Mouse (Mus musculus) MEL (cell line): ENCODE data around the gene Gm42420. TPM values are rescaled to one million over a fixed set of nuclear protein-coding genes. Genes with fewer than 3 reads are reported as not detected.

Experiments
- DNase-seq: peaks from one replicate; pipeline ENCODE4 v3.0.0; 2011; ENCODE audit warnings: low read depth, low spot score
- H3K27ac ChIP-seq: 2 replicates; pipeline ENCODE4 v1.5.1; 2012; ENCODE audit warnings: low read depth, mild to moderate bottlenecking, control low read depth, low read length, moderate library complexity; ENCODE audit not compliant: control insufficient read depth
- H3K27me3 ChIP-seq, 2 experiments: fragments of 150-350 bp in 1 of 2; sonication (generic) in 1 of 2; 2 replicates each; pipeline ENCODE4 v1.6.1; 2012; ENCODE audit warnings: low read length in 2 of 2, mild to moderate bottlenecking in 2 of 2, improper control_type of control experiment in 1 of 2, moderate library complexity in 1 of 2; ENCODE audit not compliant: insufficient read depth in 2 of 2, control insufficient read depth in 1 of 2
- H3K36me3 ChIP-seq, 2 experiments: 2 replicates each; pipeline ENCODE4 v1.6.1; 2012 to 2014; ENCODE audit warnings: low read length in 2 of 2, improper control_type of control experiment in 1 of 2, inconsistent platforms in 1 of 2, mild to moderate bottlenecking in 1 of 2; ENCODE audit not compliant: insufficient read depth in 2 of 2, control insufficient read depth in 1 of 2
- H3K4me1 ChIP-seq, 2 experiments: fragments of 150-350 bp in 1 of 2; sonication (generic) in 1 of 2; 2 replicates each; pipeline ENCODE4 v1.6.1; 2012; ENCODE audit warnings: low read length in 2 of 2, improper control_type of control experiment in 1 of 2, mild to moderate bottlenecking in 1 of 2; ENCODE audit not compliant: insufficient read depth in 2 of 2, control insufficient read depth in 1 of 2
- H3K4me3 ChIP-seq, 2 experiments: fragments of 150-350 bp in 1 of 2; sonication (generic) in 1 of 2; 2 replicates each; pipeline ENCODE4 v1.5.1; 2012; ENCODE audit warnings: low read depth in 2 of 2, low read length in 2 of 2, mild to moderate bottlenecking in 2 of 2, moderate library complexity in 2 of 2, control low read depth in 1 of 2, improper control_type of control experiment in 1 of 2; ENCODE audit not compliant: control insufficient read depth in 1 of 2, insufficient read depth in 1 of 2
- H3K79me2 ChIP-seq: 2 replicates; pipeline ENCODE4 v1.6.1; 2012; ENCODE audit warnings: mild to moderate bottlenecking, low read length, moderate library complexity; ENCODE audit not compliant: control insufficient read depth, poor library complexity, insufficient read depth
- H3K9ac ChIP-seq: 2 replicates; pipeline ENCODE4 v1.6.1; 2012; ENCODE audit warnings: low read depth, mild to moderate bottlenecking, control low read depth, low read length, moderate library complexity; ENCODE audit not compliant: control insufficient read depth, poor library complexity, severe bottlenecking
- H3K9me3 ChIP-seq: fragments of 150-350 bp; sonication (generic); replicated peaks from 2 replicates; pipeline ENCODE4 v1.6.1; 2012; ENCODE audit warnings: mild to moderate bottlenecking, low read length, improper control_type of control experiment, moderate library complexity; ENCODE audit not compliant: insufficient read depth
- CHD2 ChIP-seq: IDR thresholded peaks from 2 replicates; pipeline ENCODE4 v1.6.1; 2011; ENCODE audit warnings: low read length, improper control_type of control experiment
- ELF1 ChIP-seq: IDR thresholded peaks from 2 replicates; pipeline ENCODE4 v1.6.1; 2014; ENCODE audit warnings: low read depth, mild to moderate bottlenecking, inconsistent platforms, low read length, improper control_type of control experiment, moderate library complexity
- HCFC1 ChIP-seq: IDR thresholded peaks from 2 replicates; pipeline ENCODE4 v1.6.1; 2012; ENCODE audit warnings: low read depth, mild to moderate bottlenecking, inconsistent platforms, low read length, improper control_type of control experiment, moderate library complexity
- JUND ChIP-seq: IDR thresholded peaks from 2 replicates; pipeline ENCODE4 v1.6.1; 2011; ENCODE audit warnings: low read depth, mild to moderate bottlenecking, improper control_type of control experiment, low read length
- MAX ChIP-seq: IDR thresholded peaks from 2 replicates; pipeline ENCODE4 v1.6.1; 2011; ENCODE audit warnings: low read length, improper control_type of control experiment
- MAZ ChIP-seq: IDR thresholded peaks from 2 replicates; pipeline ENCODE4 v1.6.1; 2012; ENCODE audit warnings: low read depth, mild to moderate bottlenecking, inconsistent platforms, low read length, improper control_type of control experiment
- MEF2A ChIP-seq: IDR thresholded peaks from 2 replicates; pipeline ENCODE4 v1.6.1; 2014; ENCODE audit warnings: low read depth, mild to moderate bottlenecking, inconsistent platforms, low read length, improper control_type of control experiment; ENCODE audit not compliant: poor library complexity, insufficient replicate concordance, severe bottlenecking; ENCODE audit errors: extremely low read depth
- MYB ChIP-seq: IDR thresholded peaks from 2 replicates; pipeline ENCODE4 v1.6.1; 2011; ENCODE audit warnings: mild to moderate bottlenecking, low read depth, low read length, improper control_type of control experiment
- NRF1 ChIP-seq: IDR thresholded peaks from 2 replicates; pipeline ENCODE4 v1.6.1; 2014; ENCODE audit warnings: low read depth, mild to moderate bottlenecking, inconsistent platforms, low read length, improper control_type of control experiment, moderate library complexity; ENCODE audit not compliant: poor library complexity, insufficient read depth, severe bottlenecking
- POLR2A ChIP-seq, 2 experiments: IDR thresholded peaks; 2 replicates each; pipeline ENCODE4 v1.6.1; 2011 to 2012; ENCODE audit warnings: low read length in 2 of 2, mild to moderate bottlenecking in 2 of 2, control low read depth in 1 of 2, improper control_type of control experiment in 1 of 2, low read depth in 1 of 2, moderate library complexity in 1 of 2; ENCODE audit not compliant: control insufficient read depth in 1 of 2, insufficient read depth in 1 of 2, poor library complexity in 1 of 2
- POLR2AphosphoS2 ChIP-seq: IDR thresholded peaks from 2 replicates; pipeline ENCODE4 v1.6.1; 2011; ENCODE audit warnings: low read length, improper control_type of control experiment
- POLR2AphosphoS5 ChIP-seq: IDR thresholded peaks from 2 replicates; pipeline ENCODE4 v1.6.1; 2012; ENCODE audit warnings: low read depth, borderline replicate concordance, mild to moderate bottlenecking, inconsistent platforms, low read length, moderate library complexity, mixed read lengths
- SMC3 ChIP-seq: IDR thresholded peaks from 2 replicates; pipeline ENCODE4 v1.6.1; 2011; ENCODE audit warnings: low read depth, low read length, improper control_type of control experiment
- TAL1 ChIP-seq: IDR thresholded peaks from 2 replicates; pipeline ENCODE4 v1.6.1; 2012; ENCODE audit warnings: mild to moderate bottlenecking, inconsistent platforms, low read length, moderate library complexity, mixed read lengths
- TCF12 ChIP-seq: IDR thresholded peaks from 2 replicates; pipeline ENCODE4 v1.6.1; 2014; ENCODE audit warnings: low read depth, mild to moderate bottlenecking, inconsistent platforms, low read length, improper control_type of control experiment, moderate library complexity
- USF1 ChIP-seq: IDR thresholded peaks from 2 replicates; pipeline ENCODE4 v1.6.1; 2014; ENCODE audit warnings: low read depth, mild to moderate bottlenecking, inconsistent platforms, low read length, improper control_type of control experiment, moderate library complexity
- ZC3H11A ChIP-seq: IDR thresholded peaks from 2 replicates; pipeline ENCODE4 v1.6.1; 2012; ENCODE audit warnings: low read depth, mild to moderate bottlenecking, inconsistent platforms, low read length, improper control_type of control experiment
- ZKSCAN1 ChIP-seq: IDR thresholded peaks from 2 replicates; pipeline ENCODE4 v1.6.1; 2012; ENCODE audit warnings: low read depth, mild to moderate bottlenecking, inconsistent platforms, low read length, improper control_type of control experiment, moderate library complexity
- ZMIZ1 ChIP-seq: IDR thresholded peaks from 2 replicates; pipeline ENCODE4 v1.6.1; 2012; ENCODE audit warnings: low read depth, mild to moderate bottlenecking, inconsistent platforms, low read length, improper control_type of control experiment, moderate library complexity
- polyA plus RNA-seq, 2 experiments: library from polyadenylated mRNA; stranded (reverse) in 1 of 2; unstranded in 1 of 2; fragments of >175 nt in 1 of 2; fragments of >200 nt in 1 of 2; gene quantifications; 2 replicates each; pipeline versions ENCODE4 v1.2.1 to v1.2.4; 2012; ENCODE audit warnings: low replicate concordance in 2 of 2, low read depth in 1 of 2; ENCODE audit not compliant: insufficient read length in 2 of 2, insufficient read depth in 1 of 2, missing spikeins in 1 of 2
- total RNA-seq: library from RNA; depleted of rRNA; stranded (reverse); fragments of 300-350 nt; gene quantifications from 2 replicates; pipeline ENCODE4 v1.2.3, GENCODE M21; 2012

Gm42420 gene
- total and polyA plus RNA-seq, 3 experiments = 1.5 to 1.9 TPM; not detected in 1

DNA sequence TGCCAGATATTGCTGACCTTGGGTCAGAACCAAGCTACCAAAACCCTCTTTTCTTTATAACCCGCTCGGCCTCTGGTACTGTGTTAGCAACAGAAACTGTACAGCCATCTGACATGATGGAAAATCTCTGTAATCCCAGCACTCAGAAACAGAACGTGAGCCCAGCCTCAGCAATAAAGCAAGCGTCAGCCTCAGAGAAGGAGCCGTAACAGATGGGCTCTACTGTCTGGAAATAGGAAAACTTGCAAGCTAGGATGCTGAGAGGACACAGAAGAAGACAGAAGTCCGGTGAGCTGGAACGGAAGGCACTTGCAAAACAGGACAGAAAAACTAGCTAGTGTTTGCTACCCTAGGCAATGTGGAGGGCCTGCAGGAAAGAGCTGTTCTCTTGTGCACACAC, 40.1 kb upstream of the Gm42420 start:
- Histone ChIP-seq H3K9ac (no peak overlapping the region), H3K79me2 (no peaks in the 10 kb centered on the region)
- TF ChIP-seq ZC3H11A (no peak), MAZ (no peak), JUND (no peak), SMC3 (no peak), POLR2AphosphoS5 (no peak), MEF2A (no peak), MAX (no peak), USF1 (no peak)

DNA sequence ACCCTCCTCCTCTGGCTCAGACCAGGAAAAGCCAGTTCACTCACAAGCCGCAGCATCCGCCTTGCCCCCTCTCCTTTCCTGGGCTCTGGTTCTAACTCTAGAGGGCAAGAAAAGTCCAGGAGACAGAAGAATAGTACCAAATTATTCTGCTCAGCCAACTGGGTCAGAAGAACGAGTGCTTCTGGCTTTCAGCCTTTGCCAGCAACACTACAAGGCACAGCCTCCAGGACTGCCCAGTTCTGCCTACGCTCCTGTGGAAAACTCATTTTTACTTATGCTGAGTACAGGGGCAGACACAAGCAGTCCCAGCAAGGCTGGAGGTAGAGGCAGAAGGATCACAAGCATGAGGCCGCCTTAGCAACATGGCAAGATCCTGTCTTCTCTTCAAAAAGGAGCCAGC, 37.5 kb upstream of the Gm42420 start:
- no peak overlapping the region for H3K4me3 ChIP-seq
- no peak overlapping the region for H3K9ac ChIP-seq
- no peak overlapping the region for H3K27ac ChIP-seq
- no peaks in the 10 kb centered on the region for H3K9me3 ChIP-seq
- H3K36me3 ChIP-seq = no peaks in the 10 kb centered on the region
- no peaks in the 10 kb centered on the region for H3K79me2 ChIP-seq
- no peaks in the 10 kb centered on the region for H3K4me1 ChIP-seq
- no peak for DNase-seq
- no peak for TF ChIP-seq ZMIZ1
- TF ChIP-seq, all 39 proteins: peak for 0
- H3K27me3 ChIP-seq = peaks cover 2 to 3% of the 10 kb centered on the region in 2 experiments

More for the DNA sequence above, 40.1 kb upstream of the Gm42420 start:
- Histone ChIP-seq H3K4me1 (no peaks in the 10 kb centered on the region), H3K27ac (no peak overlapping the region), H3K36me3 (no peaks in the 10 kb centered on the region), H3K4me3 (no peak overlapping the region), H3K9me3 (no peaks in the 10 kb centered on the region), H3K27me3 (peaks cover 2% of the 10 kb centered on the region in 2 experiments)
- DNase-seq = no peak

DNA sequence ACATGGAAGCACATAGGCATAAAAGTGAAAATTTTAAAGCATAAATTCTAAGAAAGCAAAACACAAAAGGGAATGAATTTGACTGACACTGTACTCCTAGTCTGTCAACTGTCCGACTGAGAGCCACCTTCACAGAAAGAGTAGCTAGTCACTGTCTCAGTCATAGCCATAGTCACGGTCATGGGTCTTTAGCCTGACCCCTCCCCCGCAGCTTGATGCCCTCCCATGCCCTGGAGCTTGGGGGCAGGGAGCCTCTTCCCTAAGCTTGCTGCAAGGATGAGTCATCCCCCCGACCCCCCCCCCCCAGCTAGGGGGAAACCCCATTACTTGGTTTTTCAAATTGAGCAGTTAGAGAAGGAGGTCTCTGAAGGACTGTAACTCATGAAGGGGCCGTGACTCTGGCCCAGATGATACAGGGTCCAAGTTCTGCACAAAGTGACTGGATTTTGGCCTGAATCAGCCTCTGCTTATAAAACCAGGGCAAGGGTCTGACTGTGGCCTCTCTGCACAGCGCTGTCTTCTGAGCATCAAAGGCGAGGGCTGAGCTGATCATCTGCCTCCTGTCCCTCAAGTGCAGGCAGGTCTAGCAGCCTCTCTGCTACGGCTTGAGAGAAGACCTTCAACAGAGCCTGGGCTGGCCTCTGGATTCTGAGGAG, 33.4 kb upstream of the Gm42420 start:
- peaks cover 2 to 5% of the 10 kb centered on the region in 2 experiments for H3K27me3 ChIP-seq
- H3K79me2 ChIP-seq = no peaks in the 10 kb centered on the region
- DNase-seq = no peak
- no peak overlapping the region for H3K4me3 ChIP-seq
- TF ChIP-seq POLR2A (IDR thresholded peaks at IDR 0.05; ENCODE audit: control insufficient read depth in 1 of 2, insufficient read depth in 1 of 2, low read depth in 1 of 2, low read length in 2 of 2, poor library complexity in 1 of 2) (no peak), TAL1 (no peak), NRF1 (no peak), ZKSCAN1 (no peak), POLR2AphosphoS2 (no peak), HCFC1 (no peak), MAX (no peak), CHD2 (no peak), MAZ (no peak), ELF1 (no peak), SMC3 (no peak), MYB (no peak), JUND (no peak), TCF12 (no peak)
- H3K4me1 ChIP-seq = no peaks in the 10 kb centered on the region
- no peak overlapping the region for H3K27ac ChIP-seq
- H3K9me3 ChIP-seq = no peaks in the 10 kb centered on the region
- no peak overlapping the region for H3K9ac ChIP-seq
- no peaks in the 10 kb centered on the region for H3K36me3 ChIP-seq
